Mouse (Mus musculus) urinary bladder, adult 18-20 months (tissue): ENCODE data around the gene Cep350.

Source experiments
- DNase-seq, 2 experiments: peaks; one replicate each; pipeline ENCODE4 v3.0.0; 2022; ENCODE audit warnings: low spot score in 2 of 2, mixed read lengths in 2 of 2

The Cep350 gene

DNA sequence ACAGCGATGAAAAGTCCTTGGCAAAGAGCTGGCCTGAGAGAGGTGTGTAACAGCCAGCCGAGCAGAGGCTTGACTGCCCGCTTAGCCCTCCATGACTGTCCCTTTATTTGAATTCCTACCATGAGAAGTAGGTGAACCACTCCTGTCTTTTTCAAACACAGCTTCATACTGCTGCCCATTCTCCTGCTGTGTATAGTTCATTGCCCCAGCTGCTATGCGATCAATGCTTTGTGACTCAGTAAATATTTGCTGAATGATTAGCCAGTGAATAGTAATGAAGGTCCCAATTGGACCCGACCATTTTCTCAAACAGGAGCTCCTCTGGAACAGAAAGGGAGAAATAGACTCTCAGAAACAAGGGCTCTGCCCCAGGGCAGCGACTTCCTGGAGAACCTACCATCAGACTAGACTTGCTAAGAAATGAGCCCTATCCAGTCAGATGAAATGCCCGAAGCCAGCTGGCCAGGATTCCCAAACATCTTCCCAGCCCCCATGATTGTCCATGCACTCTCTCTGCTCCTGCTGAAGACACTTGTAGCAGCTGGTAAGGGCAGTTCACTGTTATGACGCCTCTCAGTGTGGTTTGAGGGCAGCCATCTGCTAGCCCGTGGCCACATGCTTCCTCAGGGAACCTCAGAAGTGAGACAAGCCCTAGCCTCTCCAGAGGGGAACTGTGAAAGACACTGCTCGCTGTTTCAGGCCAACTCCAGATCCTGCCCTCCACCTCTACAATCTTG, 163.2 kb downstream of the Cep350 start:
- DNase-seq = peak; percentile 26 to 27

GRCm38 (mm10) chr1:155808261-155808660, 164.8 kb downstream of the Cep350 start:
- no peak for DNase-seq

GRCm38 (mm10) chr1:155805607-155806006, 167.4 kb downstream of the Cep350 start:
- DNase-seq = no peak

GRCm38 (mm10) chr1:155801014-155801991, 171.8 kb downstream of the Cep350 start:
- no peak for DNase-seq

DNA sequence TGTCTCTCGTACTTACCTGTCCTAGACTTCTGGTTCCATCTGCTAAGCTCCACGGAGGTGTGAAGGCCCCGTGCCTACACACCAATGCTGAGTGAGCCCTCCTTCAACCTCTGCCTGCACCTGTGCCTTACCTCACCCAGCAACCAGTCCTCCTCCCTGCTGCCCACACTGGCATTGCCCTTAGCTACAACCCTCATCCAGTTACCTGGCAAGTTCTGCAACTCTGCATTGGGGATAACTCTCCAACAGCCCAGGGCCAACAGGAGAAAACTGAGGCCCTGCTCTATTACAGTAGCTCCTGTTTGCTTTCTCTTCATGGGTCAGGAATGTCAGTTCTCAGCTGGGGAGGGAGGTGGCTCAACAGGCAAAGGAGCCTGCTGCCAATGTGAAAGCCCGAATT, 175.1 kb downstream of the Cep350 start:
- no peak for DNase-seq

DNA sequence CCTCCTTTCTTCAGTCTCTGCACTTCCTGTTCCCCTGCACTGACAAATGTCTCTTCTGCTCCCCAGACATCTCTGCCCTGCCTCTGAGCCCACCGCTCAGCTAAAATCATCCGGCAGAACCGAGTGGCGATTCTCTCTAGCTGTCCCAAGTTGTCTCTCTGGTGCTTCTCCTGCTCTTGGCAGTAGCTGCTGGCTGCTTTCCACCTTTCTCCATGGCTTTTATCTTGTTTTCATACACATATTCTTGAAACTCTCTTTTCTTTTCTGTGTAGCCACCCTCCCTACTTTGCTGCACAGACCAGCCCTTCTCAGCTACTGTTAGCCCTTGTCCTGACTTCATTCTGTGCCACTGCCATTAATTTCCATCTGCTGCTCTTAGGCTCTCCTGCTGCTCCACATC, 175.6 kb downstream of the Cep350 start:
- DNase-seq = no peak

- no peak for DNase-seq
These were observed 176.2 kb downstream of the Cep350 start for GRCm38 (mm10) chr1:155796757-155797405.

- DNase-seq = no peak
These were observed 177.2 kb downstream of the Cep350 start for GRCm38 (mm10) chr1:155795791-155796233.
